In the genomic region with DNA sequence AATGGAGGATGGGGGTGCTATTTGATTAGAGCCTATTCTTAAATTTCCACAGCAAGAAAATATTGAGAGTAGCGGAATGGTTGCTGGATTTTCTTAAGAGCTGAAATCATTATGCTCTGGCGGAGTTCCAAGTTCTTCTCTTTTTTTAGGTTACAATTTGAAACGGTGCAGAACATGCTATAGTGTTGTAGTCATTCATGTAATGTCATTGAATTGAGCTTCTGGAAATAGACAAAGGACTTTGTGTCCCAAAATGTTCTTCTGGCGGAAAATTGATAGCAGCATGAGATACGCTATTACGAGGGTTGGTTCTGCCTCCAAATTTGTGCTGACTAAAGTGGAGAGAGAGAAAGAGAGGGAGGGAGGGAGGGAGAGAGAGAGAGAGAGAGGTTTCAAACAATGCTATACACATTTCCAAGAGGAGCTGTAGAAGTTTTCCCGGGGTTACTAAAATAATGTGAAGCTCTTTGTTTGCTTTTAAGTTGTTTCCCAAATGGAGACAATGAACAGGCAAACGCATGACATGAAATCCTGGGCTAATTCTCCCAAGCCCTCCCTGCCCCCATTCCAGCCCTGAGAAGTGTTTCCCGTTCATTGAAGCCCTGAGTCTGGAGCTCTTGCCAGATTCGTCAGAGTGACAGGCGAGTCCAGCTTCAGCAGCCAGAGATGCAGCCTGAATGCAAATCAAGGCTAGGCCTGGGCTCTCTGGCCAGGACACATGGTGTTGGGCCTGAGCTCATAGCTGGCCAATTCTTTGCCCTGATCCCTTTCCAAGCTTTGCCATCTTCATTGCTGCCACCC, we compare ENCODE assay signal across 9 mouse cellular contexts.
DNase-seq lines count a peak whose midpoint lies in the region; ATAC-seq and TF ChIP-seq lines count a peak whose summit lies in the region.
"Had no signal": no experiment of that assay in that cellular context is flagged by ENCODE, and none has a peak within 500 bp of the region (broad histone marks: within the 10 kb centered on the region; RNA-seq: fewer than 3 reads in every experiment).

No protein-coding gene starts in this region.

- no peak overlapping the region for H3K9ac ChIP-seq in stomach, postnatal 0 days (ENCODE audit: low read length)

- peak; percentile 83 for DNase-seq in brain, embryonic 18.5 days (ENCODE audit: low read depth, low spot score)
- DNase-seq in embryo, embryonic 9.5 days (ENCODE audit: extremely low spot score): peak; percentile 44
- peak; percentile 40 for DNase-seq in heart, adult 8-10 months (ENCODE audit: low spot score)
- DNase-seq in layer of hippocampus, adult 8-10 months (ENCODE audit: low spot score in 2 of 2): peak; percentile 84 to 92
- peak; percentile 79 for DNase-seq in midbrain, embryonic 10.5 days (ENCODE audit: low spot score)
- peak; percentile 25 for DNase-seq in stomach, postnatal 0 days (ENCODE audit: low spot score)
- DNase-seq in yolk sac, embryonic 10.5 days (ENCODE audit: low spot score): no peak
- no peak for DNase-seq in T-cell, adult 2 months (ENCODE audit: low spot score)

- WGBS in midbrain, embryonic 10.5 days: 40% methylated on average over 11 of the region's 11 CpGs
- WGBS in stomach, postnatal 0 days: 25% methylated on average over 11 of the region's 11 CpGs

- H3K4me2 ChIP-seq in stomach, postnatal 0 days (replicated peaks; ENCODE audit: low read depth): no peak overlapping the region

- ATAC-seq in stomach, postnatal 0 days (ENCODE audit: low FRiP score, low TSS enrichment): peak; percentile 32; the same call in 1 of the 2 replicates

- peak overlapping the region; percentile 84 for H3K27ac ChIP-seq in midbrain, embryonic 10.5 days (replicated peaks)
- H3K27ac ChIP-seq in stomach, postnatal 0 days (replicated peaks): no peak overlapping the region

- H3K4me1 ChIP-seq in midbrain, embryonic 10.5 days: peaks cover 24% of the 10 kb centered on the region
- H3K4me1 ChIP-seq in stomach, postnatal 0 days (replicated peaks; ENCODE audit: control insufficient read depth, insufficient read depth): no peaks in the 10 kb centered on the region

- no peak overlapping the region for H3K4me3 ChIP-seq in midbrain, embryonic 10.5 days
- no peak overlapping the region for H3K4me3 ChIP-seq in stomach, postnatal 0 days (ENCODE audit: low read depth, low read length)

- H3K27me3 ChIP-seq in midbrain, embryonic 10.5 days (ENCODE audit: low read depth, poor library complexity, severe bottlenecking): no peaks in the 10 kb centered on the region
- no peaks in the 10 kb centered on the region for H3K27me3 ChIP-seq in stomach, postnatal 0 days (ENCODE audit: control insufficient read depth, insufficient read depth, low read length)

- no peaks in the 10 kb centered on the region for H3K36me3 ChIP-seq in midbrain, embryonic 10.5 days
- no peaks in the 10 kb centered on the region for H3K36me3 ChIP-seq in stomach, postnatal 0 days (ENCODE audit: control insufficient read depth, insufficient read depth, low read length)
- H3K36me3 ChIP-seq: G1E had no signal

- no peaks in the 10 kb centered on the region for H3K9me3 ChIP-seq in midbrain, embryonic 10.5 days (replicated peaks)
- H3K9me3 ChIP-seq in stomach, postnatal 0 days (ENCODE audit: control insufficient read depth, low read length): no peaks in the 10 kb centered on the region

- no peak for TF ChIP-seq CTCF in stomach, postnatal 0 days (IDR thresholded peaks at IDR 0.05; ENCODE audit: low read depth)

- TF ChIP-seq EP300 in stomach, postnatal 0 days (optimal IDR thresholded peaks at IDR 0.05): no peak

Comparison
In these comparisons a context has a peak if more than half of its experiments do, and no peak if none do; other contexts are left out.
1. DNase-seq: peak in brain, embryonic 18.5 days (single experiment), embryo, embryonic 9.5 days (single experiment), heart, adult 8-10 months (single experiment), layer of hippocampus, adult 8-10 months (2 of 2), midbrain, embryonic 10.5 days (single experiment) and stomach, postnatal 0 days (single experiment); none in yolk sac, embryonic 10.5 days (single experiment) and T-cell, adult 2 months (single experiment).